Mouse (Mus musculus): ENCODE measurements around the gene Cox14. TPM values are rescaled to one million over a fixed set of nuclear protein-coding genes. Genes with fewer than 3 reads are reported as not detected.
"Not testable (repeated sequence)": the region's sequence is repeated elsewhere in the genome, so short reads cannot be mapped to it uniquely, and the experiment has no call there.

Cox14 gene
- polyA plus RNA-seq, 1 experiment from 2014 or later, result 134 TPM

GRCm38 (mm10) chr15:99767467-99767866 is 42.0 kb downstream of the Cox14 start:
- ATAC-seq (ENCODE audit: insufficient read depth, low FRiP score, low TSS enrichment), result no peak

GRCm38 (mm10) chr15:99768761-99769160 is 43.3 kb downstream of the Cox14 start:
- no peaks in the 10 kb centered on the region for H3K27me3 ChIP-seq (ENCODE audit: control insufficient read depth, insufficient read depth, low read length)
- H3K4me2 ChIP-seq (ENCODE audit: low read depth), result no peak overlapping the region
- no peak overlapping the region for H3K27ac ChIP-seq (ENCODE audit: low read depth, low read length)
- H3K9me3 ChIP-seq (ENCODE audit: control insufficient read depth, low read length), result no peaks in the 10 kb centered on the region
- no peak for DNase-seq (ENCODE audit: low spot score)
- WGBS, result 95% methylated on average over 1 of the region's 1 CpGs
- no peaks in the 10 kb centered on the region for H3K36me3 ChIP-seq (ENCODE audit: control insufficient read depth, insufficient read depth, low read length)
- peaks cover 5% of the 10 kb centered on the region for H3K4me1 ChIP-seq (ENCODE audit: control insufficient read depth, insufficient read depth, low read length)
- ATAC-seq (ENCODE audit: insufficient read depth, low FRiP score, low TSS enrichment), result no peak
- no peak overlapping the region for H3K4me3 ChIP-seq (ENCODE audit: low read depth, low read length)
- no peak overlapping the region for H3K9ac ChIP-seq (ENCODE audit: low read length)

More at GRCm38 (mm10) chr15:99767467-99767866, 42.0 kb downstream of the Cox14 start:
- DNase-seq (ENCODE audit: low spot score), result no peak
- Histone ChIP-seq H3K9me3 (ENCODE audit: control insufficient read depth, low read length) (no peaks in the 10 kb centered on the region), H3K4me1 (ENCODE audit: control insufficient read depth, insufficient read depth, low read length) (peaks cover 5% of the 10 kb centered on the region), H3K4me3 (ENCODE audit: low read depth, low read length) (no peak overlapping the region), H3K27me3 (ENCODE audit: control insufficient read depth, insufficient read depth, low read length) (no peaks in the 10 kb centered on the region), H3K9ac (ENCODE audit: low read length) (no peak overlapping the region), H3K36me3 (ENCODE audit: control insufficient read depth, insufficient read depth, low read length) (no peaks in the 10 kb centered on the region), H3K27ac (ENCODE audit: low read depth, low read length) (no peak overlapping the region), H3K4me2 (ENCODE audit: low read depth) (no peak overlapping the region)
- 90% methylated on average over 4 of the region's 4 CpGs for WGBS

GRCm38 (mm10) chr15:99771004-99771500 is 45.6 kb downstream of the Cox14 start:
- H3K27me3 ChIP-seq (ENCODE audit: control insufficient read depth, insufficient read depth, low read length), result no peaks in the 10 kb centered on the region
- H3K27ac ChIP-seq (ENCODE audit: low read depth, low read length), result no peak overlapping the region
- no peaks in the 10 kb centered on the region for H3K36me3 ChIP-seq (ENCODE audit: control insufficient read depth, insufficient read depth, low read length)
- DNase-seq (ENCODE audit: low spot score) (no peak), ATAC-seq (ENCODE audit: insufficient read depth, low FRiP score, low TSS enrichment) (no peak)
- H3K4me1 ChIP-seq (ENCODE audit: control insufficient read depth, insufficient read depth, low read length), result peaks cover 5% of the 10 kb centered on the region
- H3K4me2 ChIP-seq (ENCODE audit: low read depth), result peak overlapping the region; percentile 60
- WGBS, result 48% methylated on average over 5 of the region's 5 CpGs
- H3K9me3 ChIP-seq (ENCODE audit: control insufficient read depth, low read length), result no peaks in the 10 kb centered on the region
- peak overlapping the region; percentile 83 for H3K9ac ChIP-seq (ENCODE audit: low read length)
- peak overlapping the region; percentile 72 for H3K4me3 ChIP-seq (ENCODE audit: low read depth, low read length)

DNA sequence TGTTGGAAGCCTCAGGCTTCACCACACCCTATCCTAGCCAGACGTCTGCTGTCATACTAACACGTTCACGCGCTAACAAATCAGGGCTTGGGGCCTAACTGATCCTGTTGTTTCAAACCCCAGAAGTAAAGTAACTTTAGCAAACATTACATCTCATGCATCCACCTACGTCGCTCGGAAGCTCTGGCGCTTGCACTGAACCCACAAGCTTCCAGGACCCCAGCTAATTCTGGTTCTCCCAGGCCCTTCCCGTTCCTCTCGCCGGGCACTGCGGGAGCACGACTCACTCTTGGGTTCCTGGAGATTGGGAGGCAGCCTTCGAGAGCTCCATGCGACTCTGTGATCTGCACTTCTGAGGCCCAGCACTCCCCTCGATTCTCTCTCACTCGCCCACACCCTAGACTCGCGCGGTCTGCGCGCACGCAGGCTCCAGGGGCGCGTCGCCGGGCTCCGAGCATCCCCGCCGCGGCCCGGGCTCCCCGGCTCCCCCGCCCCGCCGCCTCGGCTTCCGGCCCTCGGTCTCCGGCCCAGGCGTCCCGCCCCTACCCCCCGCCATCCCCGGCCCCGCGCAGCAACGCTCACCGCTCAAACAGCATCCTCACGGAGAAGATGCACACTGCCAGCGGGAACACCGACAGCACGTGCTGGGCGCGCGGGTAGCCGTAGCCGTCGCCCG is 46.3 kb downstream of the Cox14 start:
- peak overlapping the region; percentile 86 for H3K27ac ChIP-seq (ENCODE audit: low read depth, low read length)
- H3K9ac ChIP-seq (ENCODE audit: low read length), result peak overlapping the region; percentile 83
- peak; percentile 70 for ATAC-seq (ENCODE audit: insufficient read depth, low FRiP score, low TSS enrichment)
- DNase-seq (ENCODE audit: low spot score), result no peak
- peaks cover 5% of the 10 kb centered on the region for H3K4me1 ChIP-seq (ENCODE audit: control insufficient read depth, insufficient read depth, low read length)
- H3K36me3 ChIP-seq (ENCODE audit: control insufficient read depth, insufficient read depth, low read length), result no peaks in the 10 kb centered on the region
- no peaks in the 10 kb centered on the region for H3K27me3 ChIP-seq (ENCODE audit: control insufficient read depth, insufficient read depth, low read length)
- WGBS, result under 1% methylated on average over 49 of the region's 59 CpGs
- H3K9me3 ChIP-seq (ENCODE audit: control insufficient read depth, low read length), result no peaks in the 10 kb centered on the region
- H3K4me3 ChIP-seq (ENCODE audit: low read depth, low read length), result peak overlapping the region; percentile 72
- H3K4me2 ChIP-seq (ENCODE audit: low read depth), result peak overlapping the region; percentile 60

DNA sequence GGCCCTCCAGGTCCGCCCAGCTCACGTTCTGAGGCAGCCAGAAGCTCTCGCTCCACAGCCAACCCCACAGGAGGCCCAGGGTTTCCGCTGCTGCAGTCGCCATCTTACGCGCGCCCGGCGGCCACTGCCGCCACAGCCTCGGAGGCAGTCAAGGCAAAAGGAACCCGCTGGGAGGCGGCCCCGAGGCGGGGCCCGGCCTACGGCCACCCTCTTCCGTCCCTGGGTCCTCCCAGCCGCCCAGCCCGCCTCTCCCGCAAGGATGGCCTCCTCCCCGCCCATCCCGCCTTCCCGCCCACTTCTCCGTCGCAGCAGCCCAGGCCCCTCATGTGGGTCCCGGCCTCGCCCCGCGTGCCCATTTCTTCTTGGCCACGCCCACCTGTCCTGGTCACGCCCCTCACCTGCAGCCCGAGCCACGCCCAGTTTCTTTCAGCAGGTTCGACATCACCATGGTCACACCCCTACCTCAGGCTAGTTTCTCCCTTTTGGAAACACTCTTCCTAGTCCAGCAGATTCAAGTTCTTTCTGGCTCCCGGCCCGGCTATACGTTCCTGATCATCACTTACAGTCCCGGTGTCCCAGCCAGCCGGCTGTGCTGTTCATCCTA is 47.0 kb downstream of the Cox14 start:
- peaks cover 5% of the 10 kb centered on the region for H3K4me1 ChIP-seq (ENCODE audit: control insufficient read depth, insufficient read depth, low read length)
- no peaks in the 10 kb centered on the region for H3K27me3 ChIP-seq (ENCODE audit: control insufficient read depth, insufficient read depth, low read length)
- ATAC-seq (ENCODE audit: insufficient read depth, low FRiP score, low TSS enrichment) (peak; percentile 93), DNase-seq (ENCODE audit: low spot score) (peak; percentile 86)
- peak overlapping the region; percentile 86 for H3K27ac ChIP-seq (ENCODE audit: low read depth, low read length)
- H3K4me3 ChIP-seq (ENCODE audit: low read depth, low read length), result peak overlapping the region; percentile 72
- H3K4me2 ChIP-seq (ENCODE audit: low read depth), result peak overlapping the region; percentile 60
- no peaks in the 10 kb centered on the region for H3K9me3 ChIP-seq (ENCODE audit: control insufficient read depth, low read length)
- under 1% methylated on average over 36 of the region's 41 CpGs for whole genome bisulfite sequencing
- no peaks in the 10 kb centered on the region for H3K36me3 ChIP-seq (ENCODE audit: control insufficient read depth, insufficient read depth, low read length)
- H3K9ac ChIP-seq (ENCODE audit: low read length), result peak overlapping the region; percentile 83

DNA sequence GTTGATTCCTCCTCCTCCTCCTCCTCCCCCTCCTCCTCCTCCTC is 47.3 kb downstream of the Cox14 start, which contains the start of gene Cers5:
TSS of gene Cers5 (minus strand) at position 5 of the 44 bp plus-strand sequence.
- not testable (repeated sequence) for H3K9me3 ChIP-seq (ENCODE audit: control insufficient read depth, low read length); H3K27me3 ChIP-seq (ENCODE audit: control insufficient read depth, insufficient read depth, low read length); H3K4me1 ChIP-seq (ENCODE audit: control insufficient read depth, insufficient read depth, low read length); DNase-seq (ENCODE audit: low spot score); ATAC-seq (ENCODE audit: insufficient read depth, low FRiP score, low TSS enrichment); H3K36me3 ChIP-seq (ENCODE audit: control insufficient read depth, insufficient read depth, low read length)
- peak within 1 kb of the TSS; percentile 86 for H3K27ac ChIP-seq (ENCODE audit: low read depth, low read length)
- H3K9ac ChIP-seq (ENCODE audit: low read length), result peak within 1 kb of the TSS; percentile 83
- peak within 1 kb of the TSS; percentile 60 for H3K4me2 ChIP-seq (ENCODE audit: low read depth)
- peak within 1 kb of the TSS; percentile 72 for H3K4me3 ChIP-seq (ENCODE audit: low read depth, low read length)

DNA sequence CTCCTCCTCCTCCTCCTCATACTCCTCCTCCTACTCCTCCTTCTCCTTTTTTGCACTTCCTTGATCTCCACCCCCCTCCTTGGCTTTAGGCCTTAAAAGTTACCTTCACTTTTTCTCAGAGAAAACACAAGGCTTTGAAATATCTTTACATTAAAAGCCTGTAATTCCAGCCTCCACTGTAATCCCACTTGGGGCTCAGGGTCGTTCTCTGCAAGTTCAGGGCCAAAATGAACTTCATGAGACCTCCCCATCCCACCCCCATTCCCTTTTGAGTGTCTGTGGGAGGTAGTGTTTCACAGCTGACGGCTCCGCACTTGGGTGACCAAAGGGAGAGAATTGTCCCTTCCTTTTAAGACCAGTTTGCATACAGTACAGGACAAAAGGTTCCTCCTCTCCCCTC is 47.5 kb downstream of the Cox14 start:
- no peak for ATAC-seq (ENCODE audit: insufficient read depth, low FRiP score, low TSS enrichment)
- Histone ChIP-seq H3K36me3 (ENCODE audit: control insufficient read depth, insufficient read depth, low read length) (no peaks in the 10 kb centered on the region), H3K9ac (ENCODE audit: low read length) (no peak overlapping the region), H3K27me3 (ENCODE audit: control insufficient read depth, insufficient read depth, low read length) (no peaks in the 10 kb centered on the region), H3K27ac (ENCODE audit: low read depth, low read length) (no peak overlapping the region), H3K9me3 (ENCODE audit: control insufficient read depth, low read length) (no peaks in the 10 kb centered on the region), H3K4me3 (ENCODE audit: low read depth, low read length) (peak overlapping the region; percentile 72; the same call in 1 of the 2 replicates), H3K4me2 (ENCODE audit: low read depth) (no peak overlapping the region), H3K4me1 (ENCODE audit: control insufficient read depth, insufficient read depth, low read length) (peaks cover 5% of the 10 kb centered on the region)
- no peak for DNase-seq (ENCODE audit: low spot score)
- 21% methylated on average over 3 of the region's 3 CpGs for WGBS

Other genes starting within 250 kb of the Cox14 start
- 1.5 and 2.3 TPM in 2 replicates for gene Faim2, start 197.5 kb upstream of the Cox14 start, polyA plus RNA-seq (2014; fragmentation: Nextera tagmentation; extraction: Ambion mirVana)
- gene Aqp2, start 146.6 kb upstream of the Cox14 start, polyA plus RNA-seq (2014; fragmentation: Nextera tagmentation; extraction: Ambion mirVana), result not detected in 2 replicates
- gene Aqp5, start 134.8 kb upstream of the Cox14 start, polyA plus RNA-seq (2014; fragmentation: Nextera tagmentation; extraction: Ambion mirVana), result 0.27 and 0.59 TPM in 2 replicates
- 0.64 and 0.66 TPM in 2 replicates for gene Aqp6, start 124.2 kb upstream of the Cox14 start, polyA plus RNA-seq (2014; fragmentation: Nextera tagmentation; extraction: Ambion mirVana)
- 175 and 185 TPM in 2 replicates for gene Racgap1, start 74.0 kb upstream of the Cox14 start, polyA plus RNA-seq (2014; fragmentation: Nextera tagmentation; extraction: Ambion mirVana)
- gene Asic1, start 55.2 kb upstream of the Cox14 start, polyA plus RNA-seq (2014; fragmentation: Nextera tagmentation; extraction: Ambion mirVana), result 15.1 and 17.0 TPM in 2 replicates
- 117 and 135 TPM in 2 replicates for gene Smarcd1, start 23.5 kb upstream of the Cox14 start, polyA plus RNA-seq (2014; fragmentation: Nextera tagmentation; extraction: Ambion mirVana)
- gene Gm17349, start 20.1 kb upstream of the Cox14 start, polyA plus RNA-seq (2014; fragmentation: Nextera tagmentation; extraction: Ambion mirVana), result not detected in 2 replicates
- 0.32 and 0.33 TPM in 2 replicates for gene Gpd1, start 8.1 kb upstream of the Cox14 start, polyA plus RNA-seq (2014; fragmentation: Nextera tagmentation; extraction: Ambion mirVana)
- gene Cers5, start 47.3 kb downstream of the Cox14 start, polyA plus RNA-seq (2014; fragmentation: Nextera tagmentation; extraction: Ambion mirVana), result 65.1 and 69.7 TPM in 2 replicates
- 33.1 and 40.0 TPM in 2 replicates for gene Lima1, start 149.8 kb downstream of the Cox14 start, polyA plus RNA-seq (2014; fragmentation: Nextera tagmentation; extraction: Ambion mirVana)
- gene Fam186a, start 241.4 kb downstream of the Cox14 start, polyA plus RNA-seq (2014; fragmentation: Nextera tagmentation; extraction: Ambion mirVana), result not detected in 2 replicates
- 34.7 and 36.7 TPM in 2 replicates for gene Larp4, start 244.4 kb downstream of the Cox14 start, polyA plus RNA-seq (2014; fragmentation: Nextera tagmentation; extraction: Ambion mirVana)

Data from neural tube, embryonic 11.5 days (tissue).